In the genomic region with DNA sequence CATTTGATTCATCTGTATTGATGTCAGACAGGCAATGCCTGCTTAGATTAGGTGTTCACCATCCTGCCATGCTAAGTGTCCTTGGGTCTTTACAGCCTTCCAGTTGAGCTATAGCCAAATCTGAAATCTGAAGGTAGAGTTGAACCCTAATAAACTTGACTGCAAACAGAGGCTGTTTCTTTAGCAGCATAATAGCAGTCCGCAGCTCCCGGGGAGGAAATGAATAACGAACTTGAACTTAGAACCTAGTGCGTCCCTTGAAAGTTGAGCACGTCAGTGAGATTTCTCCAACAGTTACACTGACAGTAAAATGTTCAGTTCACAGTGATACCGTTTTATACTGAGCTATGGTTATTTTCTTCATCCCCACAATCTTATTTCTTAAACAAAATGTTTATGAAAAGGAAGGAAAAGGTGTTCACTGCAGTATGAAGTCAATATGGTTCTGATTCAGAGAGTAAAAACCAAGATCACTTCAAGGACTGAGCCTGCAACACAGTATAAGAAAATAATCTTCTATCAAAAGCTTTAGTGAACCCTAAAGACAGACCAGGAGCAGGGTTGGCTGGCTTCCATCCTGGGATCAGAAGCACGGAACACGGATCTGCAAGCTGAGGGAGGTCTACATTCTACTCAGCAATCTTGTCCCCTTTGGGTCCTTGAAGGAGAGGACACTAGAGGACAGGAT, we compare ENCODE assay signal across 8 mouse cellular contexts.
DNase-seq lines count a peak whose midpoint lies in the region; ATAC-seq and TF ChIP-seq lines count a peak whose summit lies in the region.

No protein-coding gene starts in this region.

- ATAC-seq in Patski = peak; percentile 73
- no peak for ATAC-seq in heart, embryonic 12.5 days (ENCODE audit: insufficient number of reproducible peaks, low FRiP score)
- no peak; the same call in 1 of the 2 replicates for ATAC-seq in midbrain, embryonic 14.5 days (ENCODE audit: low FRiP score, low TSS enrichment)

- 20% methylated on average over 8 of the region's 8 CpGs for WGBS in heart, embryonic 12.5 days
- 21% methylated on average over 8 of the region's 8 CpGs for WGBS in midbrain, embryonic 14.5 days

- DNase-seq in adrenal gland, postnatal 36 days = peak; percentile 3 to 8
- no peak for DNase-seq in adrenal gland, adult 8-10 months
- DNase-seq in Patski (ENCODE audit: low read depth, low spot score) = no peak
- DNase-seq in kidney, postnatal 10 days = peak; percentile 25
- peak; percentile 25 for DNase-seq in midbrain, embryonic 14.5 days
- no peak for DNase-seq in ovary, postnatal 36 days (ENCODE audit: low spot score)
- no peak for DNase-seq in urinary bladder, postnatal 25 days (ENCODE audit: low spot score)

- no peak for TF ChIP-seq CTCF in Patski (IDR thresholded peaks at IDR 0.05)

- H3K27me3 ChIP-seq in Patski = no peaks in the 10 kb centered on the region
- H3K27me3 ChIP-seq in heart, embryonic 12.5 days (replicated peaks) = no peaks in the 10 kb centered on the region
- no peaks in the 10 kb centered on the region for H3K27me3 ChIP-seq in midbrain, embryonic 14.5 days (ENCODE audit: control insufficient read depth, insufficient read depth, low read length)

- peak overlapping the region; percentile 31 for H3K4me3 ChIP-seq in heart, embryonic 12.5 days
- peak overlapping the region; percentile 33 for H3K4me3 ChIP-seq in midbrain, embryonic 14.5 days (replicated peaks; ENCODE audit: low read depth, low read length)

- H3K4me1 ChIP-seq in heart, embryonic 12.5 days (replicated peaks) = peaks cover 43% of the 10 kb centered on the region
- peaks cover 33% of the 10 kb centered on the region for H3K4me1 ChIP-seq in midbrain, embryonic 14.5 days (ENCODE audit: control insufficient read depth, insufficient read depth, low read length)

- peak overlapping the region; percentile 97 for H3K27ac ChIP-seq in heart, embryonic 12.5 days (ENCODE audit: poor library complexity, severe bottlenecking)
- peak overlapping the region; percentile 94 for H3K27ac ChIP-seq in midbrain, embryonic 14.5 days (replicated peaks; ENCODE audit: low read depth, low read length)

- no peaks in the 10 kb centered on the region for H3K9me3 ChIP-seq in heart, embryonic 12.5 days (replicated peaks)
- H3K9me3 ChIP-seq in midbrain, embryonic 14.5 days (ENCODE audit: control insufficient read depth, low read length) = no peaks in the 10 kb centered on the region

- peak overlapping the region; percentile 71 for H3K4me2 ChIP-seq in heart, embryonic 12.5 days
- peak overlapping the region; percentile 58 for H3K4me2 ChIP-seq in midbrain, embryonic 14.5 days (ENCODE audit: low read length)

- H3K9ac ChIP-seq in heart, embryonic 12.5 days = peak overlapping the region; percentile 58
- H3K9ac ChIP-seq in midbrain, embryonic 14.5 days (replicated peaks; ENCODE audit: low read length) = peak overlapping the region; percentile 53

- POLR2A ChIA-PET in Patski (lab: Charles Lee) = no interaction called here

- in situ Hi-C loops in Patski (cut with MboI; ENCODE audit: low pct_unique_long_range_greater_than_20kb) = loop anchor here (5.0 kb wide), 1 partner anchor 85 kb away; no protein-coding TSS in a partner anchor

- CTCF ChIA-PET in Patski (lab: Charles Lee) = interaction anchor here (1.0 to 1.5 kb wide), 4 partner anchors 18 to 85 kb away, joined by 3 to 7 read pairs (median 4); no protein-coding TSS in a partner anchor

- H3K36me3 ChIP-seq in heart, embryonic 12.5 days = no peaks in the 10 kb centered on the region
- H3K36me3 ChIP-seq in midbrain, embryonic 14.5 days (ENCODE audit: control insufficient read depth, insufficient read depth, low read length) = no peaks in the 10 kb centered on the region

Comparison
In these comparisons a context has a peak if more than half of its experiments do, and no peak if none do; other contexts are left out.
1. DNase-seq: peak in adrenal gland, postnatal 36 days (2 of 2), kidney, postnatal 10 days (single experiment) and midbrain, embryonic 14.5 days (single experiment); none in adrenal gland, adult 8-10 months (single experiment), Patski (single experiment), ovary, postnatal 36 days (single experiment) and urinary bladder, postnatal 25 days (single experiment).